Mouse (Mus musculus): ENCODE data around the gene Dhdds.
"Not testable (repeated sequence)": the region's sequence is repeated elsewhere in the genome, so short reads cannot be mapped to it uniquely, and the experiment has no call there.

The Dhdds gene

GRCm38 (mm10) chr4:134002903-134003302 is 2.2 kb upstream of the Dhdds start:
- DNase-seq, result no peak

DNA sequence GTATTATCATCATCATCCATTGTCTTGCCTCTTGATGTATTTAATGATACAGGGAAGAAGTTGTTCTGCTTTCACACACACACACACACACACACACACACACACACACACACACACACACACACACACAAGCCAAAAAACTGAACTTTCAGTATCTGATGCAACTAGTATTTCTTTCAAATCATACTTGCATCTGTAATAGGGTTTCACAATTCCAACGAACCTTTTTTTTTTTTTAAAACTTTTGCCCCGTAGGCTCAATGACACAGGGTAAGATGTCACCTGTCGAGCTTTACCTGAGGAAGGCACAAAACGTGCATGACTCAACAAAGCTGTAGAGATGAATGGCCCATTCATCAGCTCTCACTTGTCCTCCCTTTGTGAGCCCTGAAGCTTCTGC is 1.5 kb upstream of the Dhdds start:
- DNase-seq, result no peak

DNA sequence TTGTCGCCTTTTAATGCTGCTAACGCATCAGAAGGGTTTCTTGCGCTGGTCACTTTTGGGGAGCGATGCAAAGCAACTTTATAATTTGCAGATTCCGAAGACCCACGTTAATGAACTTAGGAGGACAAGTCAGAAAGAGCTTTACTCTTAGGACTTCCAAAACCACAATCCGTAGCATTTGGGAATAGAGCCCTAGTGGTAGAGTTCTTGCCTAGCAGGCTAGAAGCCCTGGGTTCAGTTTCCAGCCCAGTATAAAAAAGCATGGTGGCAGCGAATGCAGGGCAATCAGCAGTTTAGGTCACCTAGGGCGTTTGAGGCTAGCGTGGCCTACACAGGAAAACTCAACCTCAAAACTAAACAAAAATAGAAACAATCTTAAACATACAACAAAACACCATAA is 992 bp upstream of the Dhdds start:
- DNase-seq, result no peak

DNA sequence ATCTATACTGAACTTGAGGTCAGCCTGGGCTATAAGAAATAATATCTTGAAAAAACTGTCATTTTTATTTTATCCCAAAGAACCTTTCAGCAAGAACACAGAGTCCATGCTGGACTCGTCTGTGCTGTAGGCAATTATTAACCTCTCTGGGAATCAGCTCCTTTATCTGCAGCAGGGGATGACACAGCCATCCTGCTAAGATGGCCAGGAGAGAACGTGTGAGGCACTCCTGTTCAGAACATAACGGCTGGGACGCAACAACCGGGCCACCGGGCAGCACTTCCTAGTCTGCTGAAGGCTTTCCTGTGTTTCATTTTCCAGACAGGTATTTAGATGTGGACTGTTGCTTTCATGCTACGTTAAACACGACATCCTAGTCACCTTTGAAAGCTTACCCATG is 6.0 kb downstream of the Dhdds start:
- peak; percentile 42 for DNase-seq

DNA sequence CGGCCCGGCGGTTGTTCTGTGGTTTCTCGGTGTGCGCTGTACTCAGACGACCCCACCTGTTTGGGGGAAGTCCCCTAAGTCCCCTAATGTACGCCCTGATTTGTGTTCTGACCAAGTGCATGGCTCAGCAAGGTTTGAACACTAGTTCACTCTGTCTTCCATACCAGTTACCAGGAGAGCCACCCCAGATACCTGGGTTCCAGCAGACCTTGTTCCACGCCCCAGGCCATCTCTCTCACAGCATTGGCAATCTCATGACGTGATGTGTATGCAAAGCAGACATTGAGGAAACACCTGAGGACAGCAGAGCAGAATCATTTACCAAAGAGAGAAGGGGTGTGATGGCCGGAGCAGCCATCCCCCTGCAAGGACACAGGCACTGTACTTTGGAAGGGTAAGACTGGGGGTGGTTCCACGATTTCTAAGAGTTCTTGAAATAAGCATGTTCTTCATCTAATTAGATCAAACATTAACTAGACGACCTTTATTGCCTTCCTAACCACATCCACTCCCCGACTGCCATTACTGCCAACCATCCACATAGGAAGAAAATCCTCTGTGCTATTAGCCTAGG is 9.5 kb downstream of the Dhdds start:
- DNase-seq, result peak; percentile 78

DNA sequence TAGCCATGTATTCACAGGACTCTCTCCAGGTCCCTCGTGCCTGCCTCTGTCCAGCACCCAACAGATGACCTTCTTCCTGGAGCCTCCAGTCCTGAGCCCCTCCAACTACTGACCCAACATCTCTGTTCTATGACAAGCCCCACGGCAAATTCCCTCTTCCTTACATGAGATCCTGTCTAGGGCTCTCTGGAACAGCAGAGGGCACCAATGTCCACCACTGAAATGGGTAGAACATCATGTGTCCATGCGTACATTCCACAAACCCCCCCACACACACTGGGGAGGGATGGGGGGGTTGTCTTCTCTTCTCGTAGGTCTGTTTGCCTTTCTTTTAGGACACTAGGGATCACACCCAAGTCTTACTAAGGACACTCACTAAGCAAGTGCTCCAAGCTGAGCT is 10.7 kb downstream of the Dhdds start:
- DNase-seq, result peak; percentile 22

- not testable (repeated sequence) for DNase-seq
These were observed 12.4 kb downstream of the Dhdds start for GRCm38 (mm10) chr4:133988289-133988688.

GRCm38 (mm10) chr4:133982936-133983335 is 17.8 kb downstream of the Dhdds start:
- no peak for DNase-seq

DNA sequence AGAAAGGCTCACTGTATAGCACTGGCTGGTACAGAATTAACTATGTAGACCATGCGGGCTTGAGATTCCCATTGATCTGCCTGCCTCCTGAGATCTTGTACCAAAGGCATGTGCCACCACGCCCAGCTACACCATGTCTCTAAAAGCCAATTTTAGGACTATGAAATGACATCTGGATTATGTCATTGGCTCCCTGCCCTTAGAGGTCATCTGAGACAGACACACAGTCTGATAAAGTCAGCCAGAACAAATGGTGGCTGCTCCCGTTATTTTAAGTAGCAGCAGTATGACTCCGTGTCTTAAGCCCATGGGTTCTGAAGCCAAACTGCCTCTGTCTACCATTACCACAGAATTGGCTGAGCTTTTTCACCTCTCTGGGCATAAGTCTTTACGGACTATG is 20.2 kb downstream of the Dhdds start:
- no peak for DNase-seq

- no peak for DNase-seq
These were observed 22.6 kb downstream of the Dhdds start for GRCm38 (mm10) chr4:133978021-133978711.

GRCm38 (mm10) chr4:133971741-133972140 is 29.0 kb downstream of the Dhdds start:
- DNase-seq, result no peak

DNA sequence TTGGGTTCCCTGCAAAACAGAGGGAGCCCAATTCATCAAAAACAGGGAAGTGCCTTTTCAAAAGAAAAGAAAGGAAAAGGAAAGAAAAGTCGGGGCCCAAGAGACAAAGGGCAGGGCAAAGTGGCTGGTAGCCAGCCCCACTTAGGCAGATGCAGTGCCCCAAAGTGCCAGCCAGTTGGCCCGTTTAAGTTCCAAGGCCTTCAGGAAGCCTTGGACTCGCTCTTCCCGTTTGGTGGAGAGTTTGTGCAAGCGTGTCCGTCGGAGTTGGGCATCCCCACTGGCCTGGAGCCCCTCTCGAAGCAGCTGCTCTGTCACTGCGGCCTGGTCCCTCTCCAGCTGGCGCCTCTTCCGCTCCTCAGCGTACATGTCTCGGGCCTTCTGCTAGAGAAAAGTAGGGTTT is 29.8 kb downstream of the Dhdds start:
- DNase-seq, result no peak

DNA sequence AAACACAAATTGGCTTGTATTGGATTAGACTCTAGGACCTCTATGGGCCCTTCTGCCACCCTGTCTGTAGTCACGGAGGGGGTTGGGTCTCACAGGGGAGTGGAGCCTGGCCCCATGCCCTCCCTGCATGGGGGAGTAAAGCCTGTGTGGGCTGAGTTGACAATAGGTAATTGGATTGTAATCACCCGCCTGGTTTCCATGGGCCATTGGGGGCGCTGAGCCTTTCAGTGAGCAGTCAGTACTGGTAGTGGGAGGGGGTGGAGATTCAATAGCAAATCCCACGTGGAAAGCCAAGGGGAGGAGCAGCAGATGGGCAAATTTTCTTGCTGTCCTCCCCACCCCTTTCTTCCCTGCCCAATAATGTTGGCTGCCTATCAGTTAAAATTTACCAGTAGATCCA is 30.5 kb downstream of the Dhdds start:
- DNase-seq, result no peak

GRCm38 (mm10) chr4:133969114-133969770 is 31.5 kb downstream of the Dhdds start:
- DNase-seq, result no peak

DNA sequence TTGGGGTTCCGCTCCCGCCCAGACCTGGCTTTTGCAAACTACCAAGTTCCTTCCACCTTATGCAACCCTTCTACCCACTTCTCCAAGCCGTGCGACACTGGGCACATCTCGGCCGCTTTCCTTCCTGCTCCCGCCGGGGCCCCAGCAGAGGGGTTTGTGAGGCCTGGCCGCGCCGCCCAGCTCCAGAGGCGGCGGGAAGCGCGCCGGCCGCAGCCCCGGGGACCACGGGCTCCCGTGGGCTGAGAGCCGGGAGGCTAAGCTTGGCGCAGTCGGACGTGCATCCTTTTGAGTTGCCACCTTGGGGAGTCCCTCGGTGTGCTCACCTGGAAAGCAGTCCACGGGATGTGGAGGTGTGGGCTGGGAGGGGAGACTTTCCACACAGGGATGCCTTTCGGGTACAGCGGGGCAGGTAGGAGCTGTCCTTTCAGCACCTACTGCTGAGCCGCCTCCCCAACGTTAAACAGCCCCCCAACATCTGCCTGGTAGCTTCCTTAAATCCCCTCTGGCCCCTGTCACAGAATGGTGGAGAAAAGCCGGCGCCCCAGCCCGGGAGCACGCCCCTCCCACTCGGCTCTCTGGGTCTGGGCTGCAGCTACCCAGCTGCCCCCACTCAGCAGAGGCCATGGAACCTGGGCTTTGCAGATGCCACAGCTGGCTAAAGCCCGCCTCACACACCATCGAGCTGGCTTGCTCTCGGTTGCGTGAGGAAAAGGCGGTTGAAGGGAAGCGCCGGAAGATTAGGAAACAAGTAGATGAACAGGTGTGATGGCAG is 32.4 kb downstream of the Dhdds start, which contains the start of gene Hmgn2:
Gene Hmgn2, minus strand, starts transcription at position 501 of the 772 bp plus-strand sequence.
- peak; percentile 47 for DNase-seq

- DNase-seq, result peak; percentile 94
These were observed 32.9 kb downstream of the Dhdds start for GRCm38 (mm10) chr4:133967866-133968149.

DNA sequence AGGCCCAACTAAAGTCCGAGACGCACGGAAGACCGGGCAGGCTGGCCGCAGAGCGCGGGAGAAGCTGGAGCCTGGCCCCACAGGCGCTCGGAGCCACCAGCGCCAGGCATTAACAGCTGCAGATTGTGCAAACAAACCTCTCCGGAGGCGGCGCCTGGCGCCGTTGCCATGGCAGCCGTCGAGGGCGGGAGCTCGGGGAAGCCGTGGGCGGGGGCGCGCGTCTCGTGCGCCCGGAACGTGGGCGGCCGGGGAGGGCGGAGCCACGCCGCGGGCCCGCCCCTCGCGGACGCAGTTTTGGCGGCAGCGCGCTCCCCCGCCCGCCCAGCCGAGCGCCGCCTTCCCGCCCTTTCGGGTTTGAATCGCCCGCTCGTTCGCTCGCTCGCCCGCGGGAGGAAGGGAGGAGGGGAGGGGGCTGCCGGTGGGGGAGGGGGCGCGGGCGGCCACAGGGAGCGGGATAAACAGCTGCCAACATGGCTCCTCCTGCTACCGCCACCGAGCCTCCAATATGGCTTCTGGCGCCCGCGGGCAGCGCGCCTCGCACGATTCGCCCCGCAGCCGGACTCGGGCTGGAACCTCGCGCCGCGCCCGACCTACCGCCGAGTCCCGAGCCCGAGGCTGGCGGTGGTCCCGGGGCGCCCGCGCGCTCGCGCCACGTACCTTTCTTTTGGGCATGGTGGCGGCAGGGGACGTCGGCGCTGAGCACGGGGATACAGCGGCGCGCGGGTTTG is 33.4 kb downstream of the Dhdds start:
- DNase-seq, result peak; percentile 98

DNA sequence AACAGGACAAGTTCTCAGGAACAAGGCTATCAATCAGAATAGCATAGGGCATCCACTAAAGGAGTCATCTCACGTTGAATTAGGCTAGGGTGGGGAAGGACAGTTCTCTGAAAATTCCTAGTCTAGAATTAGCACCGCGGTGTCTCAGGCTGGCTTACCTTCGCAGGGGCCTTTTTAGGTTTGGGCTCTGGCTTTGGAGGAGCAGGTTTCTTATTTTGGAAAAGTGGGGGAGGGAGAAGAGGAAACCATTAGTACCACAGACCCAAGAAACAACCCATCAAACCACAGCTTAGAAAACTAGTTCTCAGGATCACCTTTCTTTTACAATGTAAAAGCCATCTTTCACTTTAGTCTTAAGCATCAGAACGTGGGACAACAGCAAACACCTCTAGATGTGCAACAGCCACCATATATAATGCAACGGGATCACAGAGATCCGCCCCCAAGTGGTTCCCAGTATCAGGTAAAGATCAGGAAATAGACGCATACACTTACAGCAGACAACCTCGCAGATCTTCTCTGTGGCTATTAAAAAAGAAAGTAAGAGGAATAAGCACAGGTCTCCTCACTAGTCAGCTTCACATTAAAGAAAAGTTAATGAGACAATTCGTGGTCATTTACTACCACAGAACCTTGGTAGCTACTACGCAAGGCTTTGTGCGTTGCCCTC is 34.3 kb downstream of the Dhdds start:
- no peak for DNase-seq

DNA sequence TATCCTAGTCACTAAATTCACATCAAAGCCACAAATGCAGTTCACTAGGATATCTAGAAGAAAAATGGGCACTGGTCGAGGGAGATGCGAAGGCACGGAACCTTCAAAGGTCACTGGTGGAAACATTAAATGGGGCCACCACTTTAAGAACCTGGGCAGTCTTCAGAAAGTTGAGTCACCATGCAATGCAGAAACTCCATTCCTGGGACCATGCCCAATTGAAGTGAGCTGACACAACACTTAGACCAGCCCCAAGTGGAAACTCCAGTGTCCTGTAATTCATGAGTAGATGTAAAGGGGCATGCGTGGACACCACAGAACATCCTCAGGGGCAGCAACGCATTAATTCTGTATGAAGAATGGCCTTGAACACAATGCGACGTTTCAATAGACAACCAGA is 38.2 kb downstream of the Dhdds start:
- DNase-seq, result no peak

DNA sequence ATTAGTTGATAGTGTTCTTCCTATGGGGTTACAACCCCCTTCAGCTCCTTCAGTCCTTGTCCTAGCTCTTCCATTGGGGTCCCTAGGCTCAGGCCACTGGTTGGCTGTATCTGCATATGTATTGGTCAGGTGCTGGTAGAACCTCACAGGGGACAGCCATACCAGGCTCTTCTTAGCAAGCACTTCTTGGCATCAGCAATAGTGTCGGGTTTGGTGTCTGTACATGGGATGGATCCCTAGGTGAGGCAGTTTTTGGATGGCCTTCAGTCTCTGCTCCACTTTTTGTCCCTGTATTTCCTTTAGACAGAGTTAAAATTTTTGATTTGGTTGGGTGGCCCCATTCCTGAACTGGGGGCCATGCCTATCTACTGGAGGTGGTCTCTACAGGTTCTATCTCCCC is 41.8 kb downstream of the Dhdds start:
- DNase-seq, result no peak

GRCm38 (mm10) chr4:133956358-133956757 is 44.4 kb downstream of the Dhdds start:
- no peak for DNase-seq

DNA sequence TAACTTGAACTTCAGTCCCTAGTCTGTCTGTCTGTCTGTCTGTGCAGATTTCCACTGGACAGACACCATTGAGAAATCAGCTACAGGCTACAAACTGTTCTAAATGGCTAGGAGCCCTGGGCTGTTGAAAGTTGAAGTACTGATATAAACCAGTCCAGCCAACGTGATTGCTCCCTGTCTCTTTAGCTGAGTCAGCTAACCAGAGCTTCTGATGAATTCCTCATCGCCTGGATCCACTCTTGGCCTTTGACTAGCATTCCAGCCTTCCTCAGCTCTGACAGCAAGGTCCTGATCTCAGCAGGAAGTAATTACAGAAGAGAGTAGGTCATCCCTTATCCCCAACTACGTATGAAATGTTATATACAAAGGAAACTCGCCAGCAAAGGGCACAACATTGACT is 54.0 kb downstream of the Dhdds start:
- peak; percentile 28 for DNase-seq

DNA sequence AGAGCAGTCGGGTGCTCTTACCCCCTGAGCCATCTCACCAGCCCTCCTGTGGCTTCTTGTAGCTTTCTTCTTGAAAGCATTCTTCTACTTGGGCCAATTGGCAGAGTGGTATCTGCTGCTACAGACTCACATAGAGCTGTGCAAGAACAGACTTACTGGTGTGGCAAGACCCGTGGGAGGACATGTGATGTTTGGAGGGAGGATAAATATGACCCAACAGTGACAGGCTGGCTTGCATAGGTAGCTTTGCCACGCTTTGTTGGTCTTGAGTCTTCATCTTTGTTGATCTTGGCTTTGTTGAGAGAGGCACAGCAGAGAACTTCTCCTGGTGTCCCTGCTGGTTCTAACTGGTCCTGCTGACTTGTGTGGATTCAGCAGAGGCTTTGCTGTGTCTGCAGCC is 56.9 kb downstream of the Dhdds start:
- no peak for DNase-seq

All from kidney, adult 9 months (tissue).